Mouse (Mus musculus) layer of hippocampus, adult 18-20 months (tissue): ENCODE measurements at regions not wholly inside any gene's neighbourhood (a gene's known extent, or its start where the extent isn't known, plus 50 kb on each side); places are given as distances from the start of the nearest gene placed in this dataset.

Experiments
- DNase-seq, 2 experiments: peaks; one replicate each; pipeline ENCODE4 v3.0.0; 2022; ENCODE audit warnings: low spot score in 2 of 2

DNA sequence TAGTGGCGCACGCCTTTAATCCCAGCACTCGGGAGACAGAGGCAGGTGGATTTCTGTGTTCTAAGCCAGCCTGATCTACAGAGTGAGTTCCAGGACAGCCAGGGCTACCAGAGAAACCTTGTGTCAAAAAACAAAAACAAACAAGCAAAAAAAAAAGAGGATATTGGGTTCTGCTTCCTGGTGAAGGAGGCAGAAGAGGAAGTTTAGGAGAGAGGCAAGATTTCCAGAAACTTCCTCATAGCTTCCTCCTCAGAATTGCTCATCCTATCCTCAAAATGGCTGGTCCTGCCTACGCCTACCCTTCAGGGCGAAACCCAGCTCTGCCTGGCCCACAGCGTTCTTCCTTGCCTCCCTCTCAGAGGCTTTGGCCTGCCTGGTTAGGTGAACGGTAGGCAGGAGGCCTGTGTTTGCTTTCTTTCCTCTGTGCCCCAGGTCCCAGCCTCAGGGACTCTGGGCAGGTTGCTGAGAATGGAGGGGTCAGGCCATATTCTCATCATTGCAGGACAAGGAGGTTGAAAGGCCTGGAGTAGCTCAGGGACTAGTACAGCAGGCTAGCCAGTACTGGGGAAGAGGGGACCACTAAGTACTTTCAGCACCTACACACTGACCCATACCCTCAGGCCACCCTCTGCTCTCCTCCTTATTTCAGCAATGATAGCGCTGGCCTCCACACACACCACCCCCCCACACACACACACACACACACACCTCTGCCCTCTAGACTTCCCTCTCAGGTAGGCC is 79.6 kb downstream of the Zfp36l2 start:
- no peak for DNase-seq

GRCm38 (mm10) chr17:84107497-84107896 is 80.2 kb downstream of the Zfp36l2 start:
- DNase-seq = no peak

GRCm38 (mm10) chr17:84104242-84104641 is 83.5 kb downstream of the Zfp36l2 start:
- DNase-seq = no peak

GRCm38 (mm10) chr17:84103344-84103743 is 84.4 kb downstream of the Zfp36l2 start:
- DNase-seq = peak in 1 of 2 experiments; percentile 44

DNA sequence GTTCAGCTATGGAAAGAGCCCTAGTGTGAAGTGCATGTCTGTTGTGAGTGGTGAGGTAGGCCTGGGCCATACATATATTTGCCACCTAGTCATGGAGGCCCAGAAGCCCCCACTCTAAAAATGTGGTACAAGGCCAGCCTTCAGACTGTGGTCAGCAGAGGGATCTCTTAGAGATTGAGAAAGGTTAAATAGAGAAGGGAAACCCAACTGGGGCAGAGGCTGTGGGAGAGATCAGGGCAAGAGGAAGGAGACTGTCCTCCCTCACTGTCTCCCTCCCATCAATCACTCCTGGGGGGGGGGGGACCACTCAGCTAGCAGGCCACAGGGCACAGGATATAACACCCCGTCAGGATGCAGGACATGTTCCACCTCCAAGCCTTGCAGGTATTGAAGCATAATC is 86.1 kb downstream of the Zfp36l2 start:
- DNase-seq = no peak

GRCm38 (mm10) chr17:84100523-84100922 is 87.2 kb downstream of the Zfp36l2 start:
- no peak for DNase-seq

- no peak for DNase-seq
Measured at GRCm38 (mm10) chr17:84099737-84100136, 88.0 kb downstream of the Zfp36l2 start.

DNA sequence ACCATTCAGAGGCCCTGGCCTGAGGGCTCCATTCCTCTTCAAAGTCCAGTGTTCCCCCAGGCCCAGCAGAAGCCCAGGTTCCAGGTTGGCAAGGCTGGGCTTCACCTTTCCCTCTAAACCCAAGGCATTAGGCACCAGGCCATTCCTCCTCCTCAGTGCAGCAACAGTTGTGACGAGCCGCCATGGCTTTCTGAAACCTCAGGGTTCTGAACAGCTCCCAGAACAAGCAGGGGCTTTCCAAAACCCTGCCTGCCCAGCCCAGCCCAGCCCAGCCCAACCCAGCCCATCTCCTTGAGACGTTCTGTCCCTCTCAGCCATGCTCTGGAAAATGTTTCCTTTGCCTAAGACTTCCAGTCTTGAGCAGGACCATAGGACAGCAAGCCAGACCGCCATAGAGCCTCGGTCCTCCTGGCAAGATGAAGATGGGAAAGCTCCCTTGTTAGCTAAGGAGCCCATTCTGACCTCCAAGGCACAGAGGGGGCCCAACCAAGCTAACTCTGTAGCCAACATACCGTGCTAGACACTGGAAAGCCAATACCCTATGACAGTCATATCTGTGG is 89.8 kb downstream of the Zfp36l2 start:
- no peak for DNase-seq

- DNase-seq = no peak
Measured at GRCm38 (mm10) chr17:84097286-84097685, 90.5 kb downstream of the Zfp36l2 start.

DNA sequence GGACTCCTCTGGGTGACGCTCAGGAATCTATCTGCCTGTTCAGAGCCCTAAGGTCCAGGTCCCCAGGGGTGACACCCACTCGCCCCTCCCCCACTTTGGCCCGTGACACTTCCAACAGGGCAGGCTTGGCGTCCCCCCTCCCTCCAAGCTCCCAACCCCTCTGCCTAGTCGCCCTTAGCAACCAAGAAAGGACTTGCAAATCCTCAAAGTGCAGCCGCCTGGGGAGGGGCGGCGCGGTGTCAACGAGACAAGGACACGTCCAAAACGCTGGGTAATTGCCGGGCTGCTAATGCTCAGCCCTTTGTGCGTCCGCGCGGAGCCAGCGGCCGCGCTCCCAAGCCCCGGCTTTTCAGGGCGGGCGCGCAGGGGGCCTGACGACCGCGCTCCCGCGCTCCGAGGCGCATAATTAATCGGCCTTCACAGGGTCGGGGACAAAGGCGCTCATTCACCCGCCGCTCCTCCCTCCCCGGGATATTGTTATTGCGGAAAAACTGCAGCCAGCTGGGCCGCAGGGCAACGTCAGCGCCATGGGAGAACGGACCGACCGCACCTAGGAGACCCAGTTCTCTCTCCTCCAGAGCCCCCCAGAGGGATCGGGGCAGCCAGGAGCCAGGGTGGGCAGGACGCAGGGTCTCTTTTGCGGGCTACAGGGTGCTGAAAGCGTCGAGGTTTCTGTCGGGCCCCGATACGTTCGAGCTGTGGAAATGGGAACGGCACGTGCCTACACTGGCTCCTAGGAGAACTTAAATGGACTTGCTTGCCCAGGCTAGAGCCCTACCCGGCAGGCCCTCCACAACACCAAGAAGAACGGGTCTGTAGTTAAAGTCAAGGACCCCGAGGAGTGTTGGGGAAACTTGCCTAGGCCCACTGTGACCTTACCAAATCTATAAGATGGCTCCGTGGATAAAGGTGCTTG is 91.1 kb downstream of the Zfp36l2 start:
- peak; percentile 71 to 81 for DNase-seq

GRCm38 (mm10) chr17:84095829-84096228 is 91.9 kb downstream of the Zfp36l2 start:
- DNase-seq = no peak

- DNase-seq = no peak
Measured at GRCm38 (mm10) chr17:84095089-84095488, 92.7 kb downstream of the Zfp36l2 start.

- no peak for DNase-seq
Measured at GRCm38 (mm10) chr17:84086394-84086793, 101.4 kb downstream of the Zfp36l2 start.

GRCm38 (mm10) chr17:84085721-84086120 is 102.0 kb downstream of the Zfp36l2 start:
- no peak for DNase-seq

GRCm38 (mm10) chr17:84085232-84085631 is 102.5 kb downstream of the Zfp36l2 start:
- peak in 1 of 2 experiments; percentile 13 for DNase-seq

GRCm38 (mm10) chr17:84083307-84084263 is 104.2 kb downstream of the Zfp36l2 start:
- no peak for DNase-seq

GRCm38 (mm10) chr17:84082571-84082970 is 105.2 kb downstream of the Zfp36l2 start:
- DNase-seq = no peak

- DNase-seq = peak; percentile 57 to 74
Measured at GRCm38 (mm10) chr17:84081751-84082352, 105.9 kb downstream of the Zfp36l2 start.

DNA sequence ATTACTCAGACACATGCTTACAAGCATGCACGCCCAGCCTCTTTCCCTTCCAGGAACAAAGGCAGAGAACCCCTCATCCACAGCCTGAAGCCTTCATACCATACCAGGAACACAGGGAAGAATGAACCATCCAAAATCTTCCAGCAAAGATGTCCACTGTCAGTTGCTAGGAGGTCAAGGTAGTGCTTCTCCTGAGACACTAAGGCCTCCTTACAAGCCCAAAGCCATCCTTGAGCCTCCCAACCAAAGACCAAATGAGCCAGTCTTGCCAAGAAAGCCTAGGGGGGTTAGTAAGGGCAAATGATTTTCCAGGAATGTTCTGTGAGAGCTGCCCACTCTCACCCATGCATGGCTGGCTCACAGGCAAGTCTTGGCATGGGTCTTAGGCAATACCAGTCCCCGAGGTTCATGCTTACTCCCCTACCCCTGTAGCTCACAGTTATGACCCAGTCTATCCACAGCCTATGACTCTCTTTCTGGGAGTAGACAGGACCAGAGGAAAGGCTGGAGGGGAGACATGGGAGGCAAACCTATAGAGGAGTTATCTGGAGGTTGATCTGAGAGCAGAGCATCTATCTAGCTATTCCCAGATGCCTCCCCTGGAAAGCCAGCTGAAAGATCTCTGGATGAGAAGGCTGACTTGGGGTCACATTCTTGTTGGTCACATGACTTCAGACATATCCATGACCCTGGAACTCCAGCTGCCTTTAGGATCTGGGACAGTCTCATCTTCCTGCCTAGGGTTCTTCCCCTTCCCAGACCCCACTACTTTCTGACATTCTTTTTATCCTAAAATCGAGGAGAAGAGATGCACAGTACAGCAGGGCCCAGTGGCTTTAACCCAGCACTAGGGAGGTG is 112.4 kb downstream of the Zfp36l2 start:
- no peak for DNase-seq
